Mouse (Mus musculus): ENCODE results near the gene Gm10135.
"Not testable (repeated sequence)": the region's sequence is repeated elsewhere in the genome, so short reads cannot be mapped to it uniquely, and the experiment has no call there.

Gm10135 gene

GRCm38 (mm10) chr5:72965706-72966105 is 8.8 kb downstream of the Gm10135 start:
- DNase-seq (ENCODE audit: low read depth, low spot score) = no peak

GRCm38 (mm10) chr5:72960096-72960495 is 14.4 kb downstream of the Gm10135 start:
- DNase-seq (ENCODE audit: low read depth, low spot score) = no peak

- no peak for DNase-seq (ENCODE audit: low read depth, low spot score)
These were observed 17.2 kb downstream of the Gm10135 start for GRCm38 (mm10) chr5:72957281-72957680.

- DNase-seq (ENCODE audit: low read depth, low spot score) = no peak
These were observed 20.4 kb downstream of the Gm10135 start for GRCm38 (mm10) chr5:72953996-72954604.

- no peak for DNase-seq (ENCODE audit: low read depth, low spot score)
These were observed 24.2 kb downstream of the Gm10135 start for GRCm38 (mm10) chr5:72950252-72950651.

- no peak for DNase-seq (ENCODE audit: low read depth, low spot score)
These were observed 26.4 kb downstream of the Gm10135 start for GRCm38 (mm10) chr5:72948136-72948535.

- no peak for DNase-seq (ENCODE audit: low read depth, low spot score)
These were observed 33.5 kb downstream of the Gm10135 start for GRCm38 (mm10) chr5:72940906-72941432.

GRCm38 (mm10) chr5:72939311-72939710 is 35.2 kb downstream of the Gm10135 start:
- DNase-seq (ENCODE audit: low read depth, low spot score) = no peak

- not testable (repeated sequence) for DNase-seq (ENCODE audit: low read depth, low spot score)
These were observed 36.1 kb downstream of the Gm10135 start for GRCm38 (mm10) chr5:72938421-72938820.

GRCm38 (mm10) chr5:72933026-72933675 is 41.4 kb downstream of the Gm10135 start:
- no peak for DNase-seq (ENCODE audit: low read depth, low spot score)

- no peak for DNase-seq (ENCODE audit: low read depth, low spot score)
These were observed 47.4 kb downstream of the Gm10135 start for GRCm38 (mm10) chr5:72927074-72927473.

- no peak for DNase-seq (ENCODE audit: low read depth, low spot score)
These were observed 51.7 kb downstream of the Gm10135 start for GRCm38 (mm10) chr5:72922796-72923195.

- no peak for DNase-seq (ENCODE audit: low read depth, low spot score)
These were observed 53.3 kb downstream of the Gm10135 start for GRCm38 (mm10) chr5:72921171-72921570.

GRCm38 (mm10) chr5:72920416-72920815 is 54.1 kb downstream of the Gm10135 start:
- DNase-seq (ENCODE audit: low read depth, low spot score) = no peak

GRCm38 (mm10) chr5:72916851-72917250 is 57.7 kb downstream of the Gm10135 start:
- DNase-seq (ENCODE audit: low read depth, low spot score) = no peak

- DNase-seq (ENCODE audit: low read depth, low spot score) = no peak
These were observed 58.5 kb downstream of the Gm10135 start for GRCm38 (mm10) chr5:72916048-72916447.

Data from retina, postnatal 7 days (tissue).